Mouse (Mus musculus) G1E (cell line): ENCODE data around the gene Igfbp2.

Experiments
- CTCF ChIP-seq: IDR thresholded peaks from 2 replicates; pipeline ENCODE4 v1.5.1; 2012; ENCODE audit warnings: low read depth, low read length, inconsistent platforms, mixed read lengths
- GATA1 ChIP-seq: IDR thresholded peaks from 2 replicates; pipeline ENCODE4 v1.6.1; 2012; ENCODE audit warnings: borderline replicate concordance, low read length, inconsistent platforms, mixed read lengths
- TAL1 ChIP-seq: conservative IDR thresholded peaks from 2 replicates; pipeline ENCODE4 v1.6.1; 2012; ENCODE audit warnings: low read depth, low read length, inconsistent platforms, mixed read lengths

GRCm38 (mm10) chr1:72784018-72784417 lies 40.3 kb upstream of the Igfbp2 start:
- no peak for TF ChIP-seq CTCF
- no peak for TF ChIP-seq TAL1
- TF ChIP-seq GATA1, result no peak
